Mouse (Mus musculus) kidney, embryonic 15.5 days (tissue): ENCODE results near the gene H2-DMb1. TPM values are rescaled to one million over a fixed set of nuclear protein-coding genes. Genes with fewer than 3 reads are reported as not detected.

Source experiments
- ATAC-seq: fragments of 200-750 bp; cut with Nextera tagmentation; replicated peaks from 2 replicates; pipeline ENCODE4 v1.8.0; 2017; ENCODE audit warnings: moderate TSS enrichment; ENCODE audit not compliant: low FRiP score
- H3K27ac ChIP-seq: fragments of 300-500 bp; sonication (generic); 2 replicates; pipeline ENCODE4 v1.5.1; 2015; ENCODE audit warnings: mild to moderate bottlenecking, inconsistent platforms
- H3K27me3 ChIP-seq: fragments of 300-500 bp; sonication (generic); 2 replicates; pipeline ENCODE4 v1.6.1; 2015; ENCODE audit warnings: inconsistent platforms
- H3K36me3 ChIP-seq: fragments of 300-500 bp; sonication (generic); 2 replicates; pipeline ENCODE4 v1.6.1; 2015; ENCODE audit warnings: inconsistent platforms
- H3K4me1 ChIP-seq: fragments of 300-500 bp; sonication (generic); 2 replicates; pipeline ENCODE4 v1.6.1; 2015; ENCODE audit warnings: inconsistent platforms
- H3K4me2 ChIP-seq: fragments of 300-500 bp; sonication (generic); 2 replicates; pipeline ENCODE4 v1.6.1; 2015; ENCODE audit warnings: moderate library complexity, mild to moderate bottlenecking, inconsistent platforms
- H3K4me3 ChIP-seq: fragments of 300-500 bp; sonication (generic); replicated peaks from 2 replicates; pipeline ENCODE4 v1.5.1; 2015; ENCODE audit warnings: mild to moderate bottlenecking, inconsistent platforms
- H3K9ac ChIP-seq: fragments of 300-500 bp; sonication (generic); 2 replicates; pipeline ENCODE4 v1.6.1; 2015; ENCODE audit warnings: mild to moderate bottlenecking, inconsistent platforms
- H3K9me3 ChIP-seq: fragments of 300-500 bp; sonication (generic); replicated peaks from 2 replicates; pipeline ENCODE4 v1.6.1; 2016; ENCODE audit warnings: inconsistent platforms
- WGBS: fragments of 180-500 bp; shearing (Covaris S2); methylation state at CpG from one replicate; pipeline ENCODE4 v1.1.7; 2015; ENCODE audit warnings: mixed read lengths; 5-methylcytosine and 5-hydroxymethylcytosine counted together
- polyA plus RNA-seq: library from polyadenylated mRNA; unstranded; fragments of >200 nt; fragmentation: Nextera tagmentation; extraction: Ambion mirVana; gene quantifications from 2 replicates; pipeline ENCODE4 v1.2.1, GENCODE M21; 2015

Gene H2-DMb1
- polyA plus RNA-seq, 1 experiment from 2014 or later, result 6.0 TPM

DNA sequence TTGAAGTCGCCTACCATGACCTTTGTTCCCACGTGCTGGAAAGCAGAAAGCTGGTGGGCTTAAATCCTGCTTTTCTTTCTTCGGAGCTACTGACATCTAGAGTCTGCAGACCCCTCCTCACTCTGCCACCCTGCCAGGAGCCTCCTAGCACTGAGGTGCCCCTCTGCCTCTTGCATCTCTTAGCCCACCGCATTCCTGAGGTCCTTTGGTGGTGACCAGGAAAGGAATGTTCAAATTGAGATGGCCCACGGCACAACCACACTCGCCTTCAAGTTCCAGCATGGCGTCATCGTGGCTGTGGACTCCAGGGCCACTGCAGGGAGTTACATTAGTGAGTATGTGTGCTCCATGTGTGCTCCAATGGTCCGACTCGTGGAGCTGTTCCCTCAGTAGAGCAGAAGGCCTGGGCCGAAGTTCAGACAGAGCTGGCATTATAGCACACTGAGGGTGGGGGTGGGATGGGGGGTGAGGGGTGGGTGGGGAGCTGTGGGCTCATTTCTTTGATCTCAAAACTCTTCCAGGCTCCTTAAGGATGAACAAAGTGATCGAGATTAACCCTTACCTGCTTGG, 46.3 kb downstream of the H2-DMb1 start:
- no peak for ATAC-seq
- Histone ChIP-seq H3K4me1 (peaks cover 21% of the 10 kb centered on the region), H3K27ac (no peak overlapping the region), H3K27me3 (peaks cover 69% of the 10 kb centered on the region), H3K9ac (no peak overlapping the region), H3K36me3 (no peaks in the 10 kb centered on the region), H3K4me3 (no peak overlapping the region), H3K9me3 (no peaks in the 10 kb centered on the region), H3K4me2 (0 out of 2 replicates have a peak overlapping the region, but pooled peaks have one; percentile 78)
- WGBS, result 64% methylated on average over 12 of the region's 12 CpGs

DNA sequence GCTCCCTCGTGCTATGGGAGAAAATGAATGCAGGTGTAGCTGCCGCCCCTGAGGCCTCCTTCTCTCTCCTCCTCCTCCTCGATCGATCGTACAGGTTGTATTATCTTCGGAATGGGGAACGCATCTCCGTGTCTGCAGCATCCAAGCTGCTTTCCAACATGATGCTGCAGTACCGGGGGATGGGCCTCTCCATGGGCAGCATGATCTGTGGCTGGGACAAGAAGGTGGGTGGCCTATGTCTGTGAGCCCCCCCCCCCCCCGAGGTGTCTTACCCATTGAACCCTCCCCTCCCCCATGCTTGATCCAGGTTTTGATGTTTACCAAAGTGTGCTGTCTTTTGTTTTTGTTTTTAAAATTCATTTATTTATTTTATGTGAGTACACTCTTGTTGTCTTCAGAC, 47.2 kb downstream of the H2-DMb1 start:
- H3K9ac ChIP-seq, result no peak overlapping the region
- WGBS, result 86% methylated on average over 10 of the region's 10 CpGs
- H3K9me3 ChIP-seq, result no peaks in the 10 kb centered on the region
- no peak overlapping the region for H3K4me2 ChIP-seq
- peaks cover 63% of the 10 kb centered on the region for H3K27me3 ChIP-seq
- ATAC-seq, result no peak
- H3K4me1 ChIP-seq, result peaks cover 25% of the 10 kb centered on the region
- H3K4me3 ChIP-seq, result no peak overlapping the region
- no peak overlapping the region for H3K27ac ChIP-seq
- no peaks in the 10 kb centered on the region for H3K36me3 ChIP-seq

DNA sequence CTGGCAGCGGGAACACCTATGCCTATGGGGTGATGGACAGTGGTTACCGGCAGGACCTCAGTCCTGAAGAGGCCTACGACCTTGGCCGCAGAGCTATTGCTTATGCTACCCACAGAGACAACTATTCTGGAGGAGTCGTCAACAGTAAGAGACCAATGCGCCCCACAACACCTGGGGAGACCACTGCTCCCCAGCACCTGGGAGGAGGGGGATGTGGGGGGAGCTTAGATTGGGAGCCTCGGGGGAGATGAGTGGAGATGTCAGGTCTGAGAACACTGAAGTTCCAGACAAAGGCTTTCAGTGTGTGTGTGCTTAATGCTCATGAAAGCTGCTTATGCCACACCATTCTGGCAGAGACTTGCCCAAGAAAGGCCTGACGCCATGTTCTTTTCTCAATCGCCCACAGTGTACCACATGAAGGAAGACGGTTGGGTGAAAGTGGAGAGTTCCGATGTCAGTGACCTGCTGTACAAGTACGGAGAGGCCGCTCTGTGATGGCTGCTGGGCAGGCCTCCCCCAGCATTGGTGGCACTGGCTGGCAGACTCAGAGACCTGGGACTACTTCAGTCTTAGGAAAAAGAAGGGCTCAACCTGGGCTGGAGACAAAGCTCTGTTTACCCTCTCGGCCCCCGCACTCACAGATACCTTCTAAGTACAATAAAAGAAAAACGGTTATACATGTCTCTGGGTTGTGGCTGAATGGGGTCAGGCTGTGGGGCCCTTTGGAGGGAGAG, 48.1 kb downstream of the H2-DMb1 start:
- peaks cover 32% of the 10 kb centered on the region for H3K4me1 ChIP-seq
- H3K27me3 ChIP-seq, result peaks cover 64% of the 10 kb centered on the region
- H3K9me3 ChIP-seq, result no peaks in the 10 kb centered on the region
- H3K9ac ChIP-seq, result no peak overlapping the region
- H3K4me2 ChIP-seq, result no peak overlapping the region
- 87% methylated on average over 16 of the region's 16 CpGs for WGBS
- no peaks in the 10 kb centered on the region for H3K36me3 ChIP-seq
- H3K4me3 ChIP-seq, result no peak overlapping the region
- no peak overlapping the region for H3K27ac ChIP-seq
- no peak for ATAC-seq

DNA sequence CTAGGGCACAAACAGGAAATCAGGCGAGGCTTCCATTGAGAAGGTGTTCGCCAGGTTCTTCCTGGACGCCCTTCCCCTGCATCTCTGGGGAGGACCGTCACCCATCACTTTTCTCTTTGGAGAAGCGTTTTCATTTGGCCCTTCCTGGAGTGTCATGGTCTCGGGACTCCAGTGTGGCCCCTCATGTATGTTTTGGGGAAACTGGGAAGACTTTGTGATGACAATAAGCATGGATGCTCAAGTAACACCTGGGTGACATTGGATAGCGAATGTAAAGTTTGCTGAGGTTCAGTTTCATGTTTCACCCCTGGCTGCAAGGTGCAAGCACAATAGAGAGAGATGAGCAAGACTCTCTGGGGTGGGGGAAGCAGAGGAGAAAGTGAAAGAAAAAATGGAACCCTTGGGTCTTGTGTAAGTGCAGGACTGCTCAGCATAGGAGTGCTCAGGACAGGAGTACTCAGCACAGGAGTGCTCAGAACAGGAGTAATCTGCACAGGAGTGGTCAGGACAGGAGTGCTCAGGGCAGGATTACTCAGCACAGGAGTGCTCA, 48.7 kb downstream of the H2-DMb1 start:
- Histone ChIP-seq H3K4me2 (no peak overlapping the region), H3K4me1 (peaks cover 31% of the 10 kb centered on the region), H3K27ac (no peak overlapping the region), H3K9ac (no peak overlapping the region), H3K9me3 (no peaks in the 10 kb centered on the region), H3K27me3 (peaks cover 64% of the 10 kb centered on the region), H3K36me3 (no peaks in the 10 kb centered on the region), H3K4me3 (no peak overlapping the region)
- ATAC-seq, result no peak
- WGBS, result 75% methylated on average over 7 of the region's 7 CpGs

DNA sequence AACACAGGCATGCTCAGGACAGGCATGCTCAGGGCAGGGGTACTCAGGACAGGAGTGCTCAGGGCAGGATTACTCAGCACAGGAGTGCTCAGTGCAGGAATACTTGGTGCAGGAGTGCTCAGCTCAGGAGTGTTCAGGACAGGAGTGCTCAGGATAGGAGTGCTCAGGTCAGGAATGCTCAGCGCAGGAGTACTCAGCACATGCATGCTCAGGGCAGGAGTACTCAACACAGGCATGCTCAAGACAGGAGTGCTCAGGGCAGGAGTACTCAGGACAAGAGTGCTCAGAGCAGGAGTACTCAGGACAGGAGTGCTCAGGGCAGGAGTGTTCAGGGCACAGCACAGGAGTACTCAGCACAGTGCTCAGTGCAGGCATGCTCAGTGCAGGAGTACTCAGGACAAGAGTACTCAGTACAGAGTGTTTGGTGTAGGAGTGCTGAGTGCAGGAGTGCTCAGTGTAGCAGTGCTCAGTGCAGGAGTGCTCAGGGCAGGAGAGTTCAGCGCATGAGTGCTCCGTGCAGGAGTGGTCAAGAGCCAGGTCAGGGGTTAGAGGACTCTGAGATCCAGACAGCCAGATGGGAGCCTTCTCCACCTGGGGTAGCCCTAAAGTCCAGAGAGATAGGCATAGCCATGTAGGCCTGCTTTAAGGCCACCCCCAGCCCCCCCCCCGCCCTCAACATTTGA, 50.0 kb downstream of the H2-DMb1 start:
- no peak overlapping the region for H3K27ac ChIP-seq
- H3K9ac ChIP-seq, result no peak overlapping the region
- peaks cover 18% of the 10 kb centered on the region for H3K4me1 ChIP-seq
- 69% methylated on average over 4 of the region's 4 CpGs for WGBS
- no peak overlapping the region for H3K4me3 ChIP-seq
- peak; percentile 30; the same call in 1 of the 2 replicates for ATAC-seq
- H3K27me3 ChIP-seq, result peaks cover 58% of the 10 kb centered on the region
- H3K36me3 ChIP-seq, result no peaks in the 10 kb centered on the region
- H3K4me2 ChIP-seq, result no peak overlapping the region
- no peaks in the 10 kb centered on the region for H3K9me3 ChIP-seq

DNA sequence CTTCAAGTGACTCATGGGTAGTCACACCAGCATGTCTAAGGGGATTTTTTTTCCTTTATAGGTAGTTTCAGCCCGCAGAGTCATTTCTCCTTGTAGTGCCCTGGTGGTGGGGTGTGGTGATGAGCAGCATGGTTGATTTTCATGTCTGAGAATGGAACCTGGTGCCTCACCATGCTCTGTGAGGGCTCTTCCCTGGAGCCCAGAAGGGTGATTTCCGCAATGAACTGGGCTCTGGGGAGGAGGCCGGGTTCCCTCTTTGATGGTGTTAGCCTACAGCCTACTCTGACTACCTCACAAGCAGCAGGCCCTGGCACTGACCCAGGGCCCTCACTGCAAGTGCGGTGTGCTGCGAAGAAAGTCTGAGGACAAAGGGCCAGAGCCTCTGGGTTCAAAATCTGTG, 50.6 kb downstream of the H2-DMb1 start, which contains the start of gene Tap2:
Gene Tap2 (plus strand): TSS at position 84 of the 400 bp plus-strand sequence.
- H3K27ac ChIP-seq, result no peak within 1 kb of the TSS
- H3K9ac ChIP-seq, result peak within 1 kb of the TSS; percentile 66
- H3K36me3 ChIP-seq, result no peaks in the 10 kb centered on the region

DNA sequence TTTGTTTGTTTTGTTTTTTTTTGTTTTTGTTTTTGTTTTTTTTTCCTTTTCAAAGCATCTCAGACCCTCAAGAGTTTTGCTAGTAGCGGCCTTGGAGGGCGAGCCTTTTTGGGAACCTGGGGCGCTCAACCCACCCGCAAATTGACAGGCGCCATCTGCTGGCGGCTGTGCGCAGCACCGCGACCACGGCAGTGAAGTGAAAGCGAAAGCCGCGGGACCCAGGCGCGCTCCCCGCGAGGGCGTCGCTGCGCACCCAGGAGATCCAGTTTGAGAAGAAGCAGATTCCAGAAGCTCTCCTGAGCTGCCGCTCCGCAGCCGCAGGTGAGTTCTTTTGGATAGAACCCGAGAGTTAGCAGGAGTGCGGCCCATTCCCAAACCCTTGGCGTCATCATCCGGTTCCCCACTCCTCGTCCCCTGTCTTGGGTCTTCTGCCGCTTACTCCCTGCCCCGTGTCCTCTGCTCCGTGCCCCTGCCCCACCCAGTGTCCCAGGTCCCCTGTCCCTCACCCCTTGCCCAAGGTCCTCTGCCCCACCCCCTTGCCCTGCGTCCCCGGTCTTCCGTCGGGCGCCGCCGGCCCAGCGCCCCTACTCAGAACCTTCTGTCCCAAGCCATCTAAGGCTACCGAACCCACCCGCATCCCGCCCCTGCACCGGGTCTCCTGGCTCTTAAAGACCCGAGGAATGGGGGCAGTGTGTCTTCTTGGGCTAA, 51.6 kb downstream of the H2-DMb1 start:
- Histone ChIP-seq H3K27me3 (peaks cover 57% of the 10 kb centered on the region), H3K9me3 (no peaks in the 10 kb centered on the region), H3K36me3 (no peaks in the 10 kb centered on the region), H3K4me2 (peak overlapping the region; percentile 96), H3K4me3 (peak overlapping the region; percentile 81), H3K27ac (no peak overlapping the region), H3K9ac (peak overlapping the region; percentile 66), H3K4me1 (peaks cover 11% of the 10 kb centered on the region)
- ATAC-seq, result peak; percentile 68; the same call in 1 of the 2 replicates
- WGBS, result under 1% methylated on average over 44 of the region's 44 CpGs

More for the DNA sequence above, 50.6 kb downstream of the H2-DMb1 start, which contains the start of gene Tap2:
- peaks cover 12% of the 10 kb centered on the region for H3K4me1 ChIP-seq
- H3K9me3 ChIP-seq, result no peaks in the 10 kb centered on the region
- no peak for ATAC-seq
- peak within 1 kb of the TSS; percentile 81 for H3K4me3 ChIP-seq
- WGBS, result 60% methylated on average over 5 of the region's 5 CpGs
- H3K27me3 ChIP-seq, result peaks cover 56% of the 10 kb centered on the region
- peak within 1 kb of the TSS; percentile 96 for H3K4me2 ChIP-seq

DNA sequence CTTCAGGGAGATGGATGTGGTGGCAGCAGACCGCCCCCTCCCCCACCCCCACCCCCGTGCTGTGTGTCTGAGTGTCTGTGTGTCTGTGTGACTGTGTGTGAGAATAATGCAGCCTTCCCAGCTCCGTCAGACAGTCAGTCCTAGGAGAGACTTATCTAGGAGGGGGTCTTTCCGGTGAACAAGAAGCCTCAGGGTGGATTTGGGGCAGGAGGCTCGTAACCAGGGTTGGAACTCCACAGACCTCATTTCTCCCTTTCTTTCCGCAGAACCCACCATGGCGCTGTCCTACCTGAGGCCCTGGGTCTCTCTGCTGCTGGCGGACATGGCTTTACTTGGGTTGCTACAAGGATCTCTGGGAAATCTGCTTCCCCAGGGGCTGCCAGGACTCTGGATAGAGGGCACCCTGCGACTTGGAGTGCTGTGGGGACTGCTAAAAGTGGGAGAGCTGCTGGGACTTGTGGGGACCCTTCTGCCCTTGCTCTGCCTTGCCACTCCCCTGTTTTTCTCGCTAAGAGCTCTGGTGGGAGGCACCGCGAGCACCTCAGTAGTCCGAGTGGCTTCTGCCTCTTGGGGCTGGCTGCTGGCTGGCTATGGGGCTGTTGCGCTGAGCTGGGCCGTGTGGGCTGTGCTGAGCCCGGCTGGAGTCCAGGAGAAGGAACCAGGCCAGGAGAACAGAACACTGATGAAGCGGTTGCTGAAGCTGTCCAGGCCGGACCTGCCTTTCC, 52.3 kb downstream of the H2-DMb1 start:
- Histone ChIP-seq H3K9me3 (no peaks in the 10 kb centered on the region), H3K27ac (no peak overlapping the region), H3K9ac (peak overlapping the region; percentile 66), H3K4me3 (peak overlapping the region; percentile 81), H3K36me3 (no peaks in the 10 kb centered on the region), H3K4me1 (peaks cover 11% of the 10 kb centered on the region), H3K4me2 (peak overlapping the region; percentile 96), H3K27me3 (peaks cover 61% of the 10 kb centered on the region)
- ATAC-seq, result no peak
- 13% methylated on average over 18 of the region's 18 CpGs for WGBS

DNA sequence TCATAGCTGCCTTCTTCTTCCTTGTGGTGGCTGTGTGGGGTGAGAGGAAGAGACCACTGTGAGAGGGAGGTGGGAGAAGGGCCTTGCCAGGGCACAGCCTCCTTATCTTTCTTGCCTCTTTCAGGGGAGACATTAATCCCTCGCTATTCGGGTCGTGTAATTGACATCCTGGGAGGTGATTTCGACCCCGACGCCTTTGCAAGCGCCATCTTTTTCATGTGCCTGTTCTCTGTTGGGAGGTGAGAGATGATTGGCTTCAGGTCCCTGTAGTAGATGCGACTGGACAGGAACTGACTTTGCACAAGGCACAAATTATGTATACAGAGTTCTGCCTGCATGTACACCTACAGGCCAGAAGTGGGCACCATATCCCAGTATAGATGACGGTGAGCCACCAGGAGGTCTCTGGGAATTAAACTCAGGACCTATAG, 52.9 kb downstream of the H2-DMb1 start:
- H3K27ac ChIP-seq, result no peak overlapping the region
- 21% methylated on average over 9 of the region's 9 CpGs for WGBS
- no peak overlapping the region for H3K9ac ChIP-seq
- H3K27me3 ChIP-seq, result peaks cover 67% of the 10 kb centered on the region
- ATAC-seq, result no peak
- H3K4me2 ChIP-seq, result peak overlapping the region; percentile 96; the same call in 1 of the 2 replicates
- H3K36me3 ChIP-seq, result no peaks in the 10 kb centered on the region
- peak overlapping the region; percentile 81; the same call in 1 of the 2 replicates for H3K4me3 ChIP-seq
- H3K4me1 ChIP-seq, result peaks cover 11% of the 10 kb centered on the region
- no peaks in the 10 kb centered on the region for H3K9me3 ChIP-seq

DNA sequence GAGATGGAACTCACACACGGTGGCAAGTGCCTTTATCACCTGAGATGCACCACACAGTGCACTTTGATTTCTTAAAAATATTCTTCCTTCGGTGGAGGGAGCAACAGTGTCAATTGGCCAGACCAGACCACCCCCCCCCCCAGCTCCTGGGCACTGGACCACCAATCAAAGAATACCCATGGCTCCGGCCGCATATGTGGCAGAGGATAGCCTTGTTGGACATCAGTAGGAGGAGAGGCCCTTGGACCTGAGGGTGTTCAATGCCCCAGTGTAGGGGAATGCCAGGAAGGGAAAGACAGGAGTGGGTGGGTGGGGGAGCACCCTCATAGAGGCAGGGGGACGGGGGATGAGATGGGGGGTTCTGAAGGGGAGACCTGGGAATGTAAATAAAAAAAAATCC, 53.9 kb downstream of the H2-DMb1 start:
- H3K9me3 ChIP-seq, result no peaks in the 10 kb centered on the region
- H3K27me3 ChIP-seq, result peaks cover 74% of the 10 kb centered on the region
- H3K4me1 ChIP-seq, result peaks cover 12% of the 10 kb centered on the region
- H3K4me2 ChIP-seq, result no peak overlapping the region
- no peak overlapping the region for H3K4me3 ChIP-seq
- H3K27ac ChIP-seq, result no peak overlapping the region
- no peaks in the 10 kb centered on the region for H3K36me3 ChIP-seq
- no peak overlapping the region for H3K9ac ChIP-seq
- no peak for ATAC-seq
- 86% methylated on average over 5 of the region's 5 CpGs for WGBS

DNA sequence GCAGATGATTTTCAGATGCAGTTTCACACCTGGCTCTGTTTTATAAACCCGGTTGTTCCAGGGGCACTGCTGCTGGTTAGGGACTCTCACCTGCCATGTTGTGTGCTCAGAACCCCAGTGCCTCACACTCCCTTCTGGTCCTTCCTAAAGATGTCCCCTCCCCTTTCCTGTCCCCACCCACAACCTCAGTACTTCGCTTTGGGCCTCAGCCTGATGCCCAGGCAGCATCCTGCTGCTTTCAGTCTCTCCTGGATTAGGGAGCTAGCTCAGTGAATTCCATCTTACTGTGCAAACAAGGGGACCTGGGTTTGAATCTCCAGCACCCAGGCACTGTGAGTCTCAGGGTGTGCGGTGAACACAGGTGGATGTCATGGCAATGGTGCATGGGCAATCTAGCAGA, 54.6 kb downstream of the H2-DMb1 start:
- no peak for ATAC-seq
- 64% methylated on average over 3 of the region's 3 CpGs for WGBS

More for the DNA sequence above, 54.6 kb downstream of the H2-DMb1 start:
- Histone ChIP-seq H3K4me3 (no peak overlapping the region), H3K4me2 (no peak overlapping the region), H3K36me3 (no peaks in the 10 kb centered on the region), H3K4me1 (peaks cover 16% of the 10 kb centered on the region), H3K9me3 (no peaks in the 10 kb centered on the region), H3K27me3 (peaks cover 81% of the 10 kb centered on the region), H3K27ac (no peak overlapping the region), H3K9ac (no peak overlapping the region)
